Mouse (Mus musculus) forebrain, embryonic 16.5 days (tissue): Measurements from ENCODE around the gene Egln2. TPM values are rescaled to one million over a fixed set of nuclear protein-coding genes. Genes with fewer than 3 reads are reported as not detected.

ENCODE experiments used
- ATAC-seq: fragments of 200-750 bp; cut with Nextera tagmentation; 2 replicates; pipeline ENCODE4 v1.8.0; 2017; ENCODE audit warnings: mild to moderate bottlenecking, moderate library complexity
- H3K27ac ChIP-seq: fragments of 300-500 bp; sonication (generic); 2 replicates; pipeline ENCODE4 v1.5.1; 2014; ENCODE audit warnings: low read length, control low read depth
- H3K27me3 ChIP-seq: fragments of 300-500 bp; sonication (generic); replicated peaks from 2 replicates; pipeline ENCODE4 v1.6.1; 2014; ENCODE audit warnings: low read length; ENCODE audit not compliant: control insufficient read depth, insufficient read depth
- H3K36me3 ChIP-seq: fragments of 300-500 bp; sonication (generic); 2 replicates; pipeline ENCODE4 v1.6.1; 2014; ENCODE audit not compliant: control insufficient read depth, insufficient read depth
- H3K4me1 ChIP-seq: fragments of 300-500 bp; sonication (generic); replicated peaks from 2 replicates; pipeline ENCODE4 v1.6.1; 2014; ENCODE audit warnings: low read length; ENCODE audit not compliant: control insufficient read depth, insufficient read depth
- H3K4me2 ChIP-seq: fragments of 300-500 bp; sonication (generic); 2 replicates; pipeline ENCODE4 v1.6.1; 2014; ENCODE audit warnings: mild to moderate bottlenecking, low read length, control low read depth
- H3K4me3 ChIP-seq: fragments of 300-500 bp; sonication (generic); replicated peaks from 2 replicates; pipeline ENCODE4 v1.5.1; 2014; ENCODE audit warnings: mild to moderate bottlenecking, low read length, control low read depth
- H3K9ac ChIP-seq: fragments of 300-500 bp; sonication (generic); replicated peaks from 2 replicates; pipeline ENCODE4 v1.6.1; 2014; ENCODE audit warnings: low read depth, low read length, control low read depth
- H3K9me3 ChIP-seq: fragments of 300-500 bp; sonication (generic); 2 replicates; pipeline ENCODE4 v1.6.1; 2016; ENCODE audit warnings: low read length; ENCODE audit not compliant: control insufficient read depth
- WGBS: fragments of 180-500 bp; shearing (Covaris S2); extraction: QIAGEN DNeasy Blood & Tissue Kit; methylation state at CpG from one replicate; pipeline ENCODE4 v1.1.7; 2014; 5-methylcytosine and 5-hydroxymethylcytosine counted together
- polyA plus RNA-seq: library from polyadenylated mRNA; unstranded; fragments of >200 nt; fragmentation: Nextera tagmentation; extraction: Ambion mirVana; gene quantifications from 2 replicates; pipeline ENCODE4 v1.2.1, GENCODE M21; 2015

Egln2 gene
- polyA plus RNA-seq, 1 experiment from 2014 or later = 100 TPM

DNA sequence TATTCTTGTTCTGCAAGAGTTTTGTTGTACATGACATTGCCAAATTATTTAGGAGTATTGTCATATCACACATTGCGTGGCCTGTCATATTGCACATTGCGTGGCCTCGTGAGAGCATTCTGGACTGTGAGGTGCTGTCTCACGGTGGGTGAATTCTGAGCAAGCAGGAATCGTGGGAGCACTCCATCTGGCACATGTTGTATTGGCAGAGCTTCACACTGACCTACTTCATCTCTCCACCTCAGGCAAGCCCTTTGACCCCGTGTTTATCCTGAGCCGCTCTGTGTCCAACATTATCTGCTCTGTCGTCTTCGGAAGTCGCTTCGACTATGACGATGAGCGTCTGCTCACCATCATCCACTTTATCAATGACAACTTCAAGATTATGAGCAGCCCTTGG, 37.7 kb downstream of the Egln2 start:
- no peak overlapping the region for H3K4me2 ChIP-seq
- H3K4me3 ChIP-seq = no peak overlapping the region
- H3K9me3 ChIP-seq = no peaks in the 10 kb centered on the region
- no peak for ATAC-seq
- H3K4me1 ChIP-seq = no peaks in the 10 kb centered on the region
- no peaks in the 10 kb centered on the region for H3K27me3 ChIP-seq
- H3K36me3 ChIP-seq = no peaks in the 10 kb centered on the region
- H3K9ac ChIP-seq = no peak overlapping the region
- no peak overlapping the region for H3K27ac ChIP-seq
- WGBS = 95% methylated on average over 13 of the region's 13 CpGs

DNA sequence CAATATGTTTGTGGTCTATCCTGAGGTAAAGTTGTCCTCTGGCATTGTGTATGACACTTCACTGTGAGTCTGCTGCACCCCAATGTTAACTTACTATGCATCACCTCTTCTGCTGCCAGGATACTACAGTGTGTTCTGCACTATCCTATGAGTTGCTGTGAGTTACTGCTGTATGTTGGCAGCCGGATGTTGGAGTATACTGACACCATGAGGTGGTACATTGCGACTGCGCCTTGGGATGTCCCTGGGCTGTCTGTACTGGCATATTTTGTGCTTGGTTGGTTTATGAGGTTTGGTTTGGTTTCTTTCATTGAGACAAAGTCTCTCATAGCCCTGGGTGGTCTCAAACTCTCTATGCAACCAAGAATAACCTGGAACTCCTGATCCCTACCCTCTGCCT, 38.4 kb downstream of the Egln2 start:
- ATAC-seq = no peak
- H3K4me3 ChIP-seq = no peak overlapping the region
- no peak overlapping the region for H3K9ac ChIP-seq
- H3K27ac ChIP-seq = no peak overlapping the region
- H3K9me3 ChIP-seq = no peaks in the 10 kb centered on the region
- no peak overlapping the region for H3K4me2 ChIP-seq
- H3K4me1 ChIP-seq = no peaks in the 10 kb centered on the region
- H3K36me3 ChIP-seq = no peaks in the 10 kb centered on the region
- WGBS = 50% methylated on average over 3 of the region's 3 CpGs
- H3K27me3 ChIP-seq = no peaks in the 10 kb centered on the region

DNA sequence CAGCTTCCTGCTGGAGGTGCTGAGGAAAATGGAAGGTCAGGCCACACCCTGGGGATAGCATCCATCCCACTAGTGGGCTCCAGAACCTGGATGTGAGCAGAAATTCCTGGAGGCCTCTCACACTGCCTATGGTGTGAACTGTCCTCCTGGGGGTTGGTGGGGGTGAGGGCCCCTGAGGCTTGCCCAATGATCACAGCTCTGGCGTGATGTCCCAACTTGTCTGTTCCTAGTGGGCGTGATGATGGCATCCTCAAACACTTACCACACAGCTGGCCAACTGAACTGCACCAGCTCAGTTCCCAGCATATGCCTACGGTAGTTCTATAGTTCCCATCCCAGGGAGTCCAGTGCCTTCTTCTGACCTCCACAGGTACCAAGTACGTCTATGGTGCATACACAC, 41.6 kb downstream of the Egln2 start:
- Histone ChIP-seq H3K9ac (no peak overlapping the region), H3K9me3 (no peaks in the 10 kb centered on the region), H3K4me1 (no peaks in the 10 kb centered on the region), H3K4me2 (no peak overlapping the region), H3K27me3 (no peaks in the 10 kb centered on the region), H3K27ac (no peak overlapping the region), H3K4me3 (no peak overlapping the region), H3K36me3 (no peaks in the 10 kb centered on the region)
- no peak for ATAC-seq
- WGBS = 81% methylated on average over 4 of the region's 4 CpGs

DNA sequence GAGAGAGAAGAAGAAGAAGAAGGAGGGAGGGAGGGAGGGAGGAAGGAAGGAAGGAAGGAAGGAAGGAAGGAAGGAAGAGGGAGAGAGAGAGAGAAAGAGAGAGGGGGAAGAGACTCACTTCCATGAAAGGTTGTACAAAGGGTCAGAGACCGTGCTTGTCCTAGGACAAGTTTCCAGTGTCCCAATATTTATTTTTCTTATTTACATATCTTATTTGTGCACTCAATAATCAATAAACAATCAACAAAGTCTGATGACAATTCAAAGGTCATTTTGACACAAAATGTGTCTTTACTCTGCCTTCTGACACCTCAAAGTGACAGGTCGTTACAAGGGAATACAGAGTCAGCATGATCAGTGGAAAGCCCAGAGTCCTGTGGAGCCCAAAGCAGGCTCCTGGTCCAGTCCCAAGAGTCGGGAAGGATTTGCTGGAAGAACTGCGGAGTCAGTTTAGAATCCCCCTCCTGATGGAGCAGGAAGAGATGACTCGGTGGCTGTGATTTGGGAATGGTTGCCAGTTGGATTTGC, 42.2 kb downstream of the Egln2 start:
- WGBS = 77% methylated on average over 5 of the region's 5 CpGs
- no peaks in the 10 kb centered on the region; the same call in 1 of the 2 replicates for H3K27me3 ChIP-seq
- ATAC-seq = no peak
- no peak overlapping the region for H3K9ac ChIP-seq
- no peaks in the 10 kb centered on the region for H3K4me1 ChIP-seq
- H3K4me3 ChIP-seq = no peak overlapping the region
- H3K9me3 ChIP-seq = no peaks in the 10 kb centered on the region
- H3K4me2 ChIP-seq = no peak overlapping the region
- no peak overlapping the region for H3K27ac ChIP-seq
- H3K36me3 ChIP-seq = no peaks in the 10 kb centered on the region

DNA sequence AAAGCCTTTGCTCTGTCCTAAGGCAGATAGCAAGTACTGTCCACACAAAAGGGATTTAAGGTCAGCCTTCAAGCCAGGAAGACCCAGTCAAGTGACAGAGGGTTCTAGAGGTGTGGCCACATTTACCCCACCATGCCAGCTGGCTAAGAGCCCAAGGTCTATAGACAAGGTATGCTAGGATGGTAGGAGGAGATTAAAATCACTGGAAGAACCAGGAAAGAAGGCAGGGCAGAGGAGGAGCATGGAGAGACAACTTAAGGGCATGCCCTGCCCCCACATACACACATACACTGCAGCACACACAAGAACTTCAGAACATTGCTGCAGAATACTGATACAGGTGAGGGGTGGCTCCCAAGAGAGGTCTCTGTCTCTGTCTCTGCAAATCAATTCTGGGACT, 46.9 kb downstream of the Egln2 start, which contains the start of gene Cyp2f2:
Gene Cyp2f2 (plus strand): TSS at position 234 of the 400 bp plus-strand sequence.
- no peak for ATAC-seq
- Histone ChIP-seq H3K36me3 (no peaks in the 10 kb centered on the region), H3K4me2 (no peak within 1 kb of the TSS)

DNA sequence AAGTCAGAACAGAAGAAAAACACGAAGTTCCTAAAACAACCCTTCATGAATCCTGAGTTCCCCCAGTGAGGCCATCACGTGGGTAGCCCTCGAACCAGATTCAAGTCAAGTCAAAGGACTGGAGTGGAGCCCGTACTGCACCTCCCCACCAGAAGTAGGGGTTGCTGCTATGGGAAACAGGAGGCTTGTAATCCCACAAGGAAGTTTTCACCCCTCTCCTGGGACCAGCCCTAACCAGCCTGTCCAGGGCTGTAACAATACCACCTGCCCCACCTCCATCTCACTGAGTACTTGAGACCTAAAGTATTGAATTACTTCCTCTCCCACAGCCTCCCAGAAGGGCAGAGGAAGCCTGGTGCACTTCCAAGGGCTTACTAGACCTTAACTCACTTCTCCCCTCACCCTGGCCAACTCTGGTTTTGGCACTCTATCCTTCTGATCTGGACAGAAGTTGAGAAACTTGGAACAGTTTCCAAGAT, 48.5 kb downstream of the Egln2 start:
- no peak overlapping the region for H3K4me2 ChIP-seq
- H3K4me1 ChIP-seq = no peaks in the 10 kb centered on the region
- ATAC-seq = no peak
- no peak overlapping the region for H3K4me3 ChIP-seq
- no peak overlapping the region for H3K27ac ChIP-seq
- WGBS = 75% methylated on average over 4 of the region's 4 CpGs
- no peaks in the 10 kb centered on the region for H3K36me3 ChIP-seq
- no peaks in the 10 kb centered on the region; the same call in 1 of the 2 replicates for H3K27me3 ChIP-seq
- no peaks in the 10 kb centered on the region for H3K9me3 ChIP-seq
- H3K9ac ChIP-seq = no peak overlapping the region

More for the DNA sequence above, 46.9 kb downstream of the Egln2 start, which contains the start of gene Cyp2f2:
- no peak within 1 kb of the TSS for H3K27ac ChIP-seq
- no peaks in the 10 kb centered on the region; the same call in 1 of the 2 replicates for H3K27me3 ChIP-seq
- no peaks in the 10 kb centered on the region for H3K9me3 ChIP-seq
- H3K9ac ChIP-seq = no peak within 1 kb of the TSS
- H3K4me1 ChIP-seq = no peaks in the 10 kb centered on the region
- no peak within 1 kb of the TSS for H3K4me3 ChIP-seq

DNA sequence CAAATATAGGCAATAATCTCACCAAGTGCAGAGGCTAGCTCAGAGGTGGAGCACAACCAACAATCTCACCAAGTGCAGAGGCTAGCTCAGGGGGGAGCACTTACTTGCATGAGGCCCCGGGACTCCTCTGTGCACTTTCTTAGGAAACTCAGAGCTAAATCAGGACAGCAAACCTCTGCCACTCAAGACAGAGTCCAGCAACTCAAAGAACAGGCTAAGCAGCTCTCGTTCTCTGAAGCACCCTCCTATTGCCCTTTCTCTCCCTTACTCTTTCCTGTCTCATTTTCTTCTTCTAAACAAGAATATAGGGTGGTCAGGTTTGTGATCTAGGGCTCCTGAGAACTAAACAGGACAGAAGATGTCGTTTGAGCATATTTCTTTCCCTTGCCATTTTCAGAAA, 54.6 kb downstream of the Egln2 start:
- no peak overlapping the region for H3K4me2 ChIP-seq
- no peaks in the 10 kb centered on the region for H3K9me3 ChIP-seq
- H3K4me3 ChIP-seq = no peak overlapping the region
- no peaks in the 10 kb centered on the region for H3K27me3 ChIP-seq
- H3K9ac ChIP-seq = no peak overlapping the region
- no peaks in the 10 kb centered on the region for H3K4me1 ChIP-seq
- ATAC-seq = no peak
- WGBS = 69% methylated on average over 3 of the region's 3 CpGs
- H3K27ac ChIP-seq = no peak overlapping the region
- H3K36me3 ChIP-seq = no peaks in the 10 kb centered on the region

DNA sequence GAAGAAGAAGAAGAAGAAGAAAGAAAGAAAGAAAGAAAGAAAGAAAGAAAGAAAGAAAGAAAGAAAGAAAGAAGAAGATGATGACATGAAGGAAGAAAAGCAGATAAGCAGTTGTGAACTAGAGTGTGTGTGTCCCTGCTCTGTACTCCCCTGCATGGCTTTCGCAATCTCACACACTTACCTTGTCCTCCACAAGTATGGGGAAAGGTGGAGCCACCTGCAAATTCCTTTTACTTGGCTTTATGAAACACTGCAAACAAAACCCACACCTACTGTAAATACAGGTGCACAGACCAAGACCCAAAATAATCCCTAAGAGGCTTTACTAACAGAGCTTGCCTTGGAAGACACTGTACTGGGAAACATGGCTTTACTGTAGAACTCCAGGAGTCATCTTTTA, 55.6 kb downstream of the Egln2 start:
- no peak for ATAC-seq
- Histone ChIP-seq H3K27ac (no peak overlapping the region), H3K9me3 (no peaks in the 10 kb centered on the region), H3K9ac (no peak overlapping the region), H3K4me1 (no peaks in the 10 kb centered on the region), H3K4me2 (no peak overlapping the region), H3K27me3 (no peaks in the 10 kb centered on the region), H3K4me3 (no peak overlapping the region), H3K36me3 (no peaks in the 10 kb centered on the region)
- WGBS = 82% methylated on average over 1 of the region's 1 CpGs

DNA sequence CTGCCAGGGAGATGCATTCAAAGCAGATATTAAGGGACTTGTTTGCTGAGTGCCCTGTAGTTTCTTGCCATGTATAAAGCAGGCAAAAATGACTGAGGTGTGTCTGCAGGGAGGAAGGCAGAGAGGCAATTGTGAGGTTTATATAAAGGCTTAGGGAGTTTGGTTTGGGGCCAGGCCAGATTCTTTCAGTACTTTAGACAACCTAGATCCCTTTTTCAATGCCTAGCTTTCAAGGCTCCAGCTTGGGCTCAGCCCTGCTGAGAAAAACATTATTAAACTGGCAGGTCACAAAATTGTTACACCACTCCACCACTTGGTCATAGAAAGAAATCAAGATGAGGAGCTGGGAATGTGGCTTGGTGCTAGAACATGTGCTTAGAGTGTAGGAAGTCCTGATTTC, 56.3 kb downstream of the Egln2 start:
- Histone ChIP-seq H3K9me3 (no peaks in the 10 kb centered on the region), H3K36me3 (no peaks in the 10 kb centered on the region), H3K4me3 (no peak overlapping the region), H3K27me3 (no peaks in the 10 kb centered on the region), H3K9ac (no peak overlapping the region), H3K4me1 (no peaks in the 10 kb centered on the region), H3K4me2 (no peak overlapping the region), H3K27ac (no peak overlapping the region)
- ATAC-seq = no peak
